ENCODE assay signal across 11 mouse cellular contexts in genomic region chr2:112845583-112846512, GRCm38 (mm10).
"Had no signal": no experiment of that assay in that cellular context is flagged by ENCODE, and none has a peak within 500 bp of the region (broad histone marks: within the 10 kb centered on the region; RNA-seq: fewer than 3 reads in every experiment).

No protein-coding gene starts in this region.

- H3K4me2 ChIP-seq: limb, embryonic 12.5 days had no signal

- H3K9ac ChIP-seq: limb, embryonic 12.5 days; liver, embryonic 14.5 days had no signal

- H3K4me1 ChIP-seq: limb, embryonic 12.5 days had no signal

- H3K4me3 ChIP-seq: left cerebral cortex, adult 2 months; limb, embryonic 12.5 days had no signal

- H3K27me3 ChIP-seq: limb, embryonic 12.5 days had no signal

- DNase-seq: kidney, adult 8-10 months; kidney, postnatal 25 days; lung, adult 18-20 months; right cerebral cortex, postnatal 4 days; spleen, adult 18-20 months; thymus, adult 18-20 months; thymus, postnatal 25 days had no signal

- ATAC-seq: intestine, postnatal 0 days had no signal

- H3K36me3 ChIP-seq: limb, embryonic 12.5 days had no signal

- H3K27ac ChIP-seq: left cerebral cortex, adult 2 months; limb, embryonic 12.5 days; liver, embryonic 14.5 days had no signal
